Mouse (Mus musculus): ENCODE data around the gene Ttc25.
A peak's percentile ranks its signal among the peaks of the same experiment; 100 is the strongest.

Ttc25 gene

GRCm38 (mm10) chr11:100544832-100545745 is at the start of gene Ttc25:
Gene Ttc25, plus strand, starts transcription at chr11:100545607.
- DNase-seq (ENCODE audit: low spot score in 2 of 2): peak; percentile 66 to 79

GRCm38 (mm10) chr11:100500241-100500640 is 45.2 kb upstream of the Ttc25 start:
- no peak for DNase-seq (ENCODE audit: low spot score in 2 of 2)

GRCm38 (mm10) chr11:100500651-100501050 is 44.8 kb upstream of the Ttc25 start:
- DNase-seq (ENCODE audit: low spot score in 2 of 2): no peak

- DNase-seq (ENCODE audit: low spot score in 2 of 2): no peak
These were observed 44.1 kb upstream of the Ttc25 start for GRCm38 (mm10) chr11:100501321-100501720.

DNA sequence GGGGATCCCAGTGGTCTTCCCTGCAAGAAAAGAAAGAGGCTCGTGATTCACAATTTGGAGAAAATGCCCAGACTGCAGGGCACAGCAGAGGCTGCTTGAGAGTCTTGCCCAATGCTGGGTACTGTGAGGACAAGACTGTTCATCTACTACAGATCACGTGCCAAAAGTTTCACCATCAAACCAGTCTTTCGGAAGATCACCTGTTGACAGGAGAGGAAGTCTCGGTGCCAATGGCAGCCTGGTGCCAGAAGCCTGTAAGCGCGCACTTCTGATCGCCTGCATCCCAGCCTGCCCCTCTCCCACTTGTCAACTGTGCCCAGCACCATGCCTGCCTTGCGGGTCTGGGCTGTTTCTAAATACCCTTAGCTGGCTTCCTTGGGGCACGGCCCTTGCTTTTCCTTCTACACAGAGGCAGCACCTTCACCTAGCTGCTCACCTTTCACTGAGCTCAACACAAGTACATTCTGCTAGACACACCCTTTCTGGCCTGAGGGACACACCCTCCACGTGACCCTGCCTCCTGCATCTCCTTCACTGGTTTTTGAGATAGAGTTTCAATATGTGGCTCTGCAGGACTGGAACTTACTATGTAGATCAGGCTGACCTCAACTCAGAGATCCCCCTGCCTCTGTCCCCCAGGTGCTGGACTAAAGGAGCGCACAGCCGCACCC is 40.3 kb upstream of the Ttc25 start:
- no peak for DNase-seq (ENCODE audit: low spot score in 2 of 2)

DNA sequence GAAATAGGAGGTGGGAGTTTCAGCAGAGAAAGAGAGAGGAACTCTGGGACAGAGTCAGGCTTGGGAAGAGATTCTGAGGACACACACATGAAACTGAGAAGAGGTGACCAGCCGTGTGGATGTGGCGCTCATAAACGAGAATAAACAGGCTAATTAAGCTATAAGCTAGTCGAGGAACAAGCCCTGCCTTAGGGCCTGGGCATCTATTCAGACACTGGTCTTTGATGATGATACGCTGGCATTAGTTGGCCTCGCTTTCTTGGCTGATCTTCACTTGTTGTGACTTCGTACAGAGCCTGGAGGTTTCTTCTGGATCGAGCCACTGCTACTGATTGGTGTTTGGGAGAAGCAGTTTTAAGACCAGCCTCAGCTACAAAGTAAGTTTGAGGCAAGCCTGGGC is 39.4 kb upstream of the Ttc25 start:
- no peak for DNase-seq (ENCODE audit: low spot score in 2 of 2)

DNA sequence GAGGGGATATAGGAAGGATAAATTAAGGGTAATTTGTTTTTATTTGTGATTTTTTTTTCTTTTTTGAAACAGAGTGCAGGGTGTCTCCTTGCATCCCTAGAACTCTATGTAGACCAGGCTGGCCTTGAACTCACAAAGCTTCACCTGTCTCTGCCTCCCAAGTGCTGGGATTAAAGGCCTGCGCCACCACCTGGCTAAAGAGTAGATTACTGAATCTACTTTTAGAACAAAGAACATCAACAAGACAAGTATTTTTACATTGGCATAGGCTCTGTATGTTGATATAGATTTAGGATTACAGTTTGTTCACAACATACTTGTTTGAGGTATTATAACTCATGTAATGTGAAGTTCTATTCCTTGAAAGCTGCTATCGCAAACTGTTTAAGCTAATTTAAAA is 34.9 kb upstream of the Ttc25 start:
- DNase-seq (ENCODE audit: low spot score in 2 of 2): no peak

GRCm38 (mm10) chr11:100512384-100512783 is 33.0 kb upstream of the Ttc25 start:
- peak in 1 of 2 experiments; percentile 15 for DNase-seq (ENCODE audit: low spot score in 2 of 2)

GRCm38 (mm10) chr11:100513716-100514115 is 31.7 kb upstream of the Ttc25 start:
- DNase-seq (ENCODE audit: low spot score in 2 of 2): no peak

DNA sequence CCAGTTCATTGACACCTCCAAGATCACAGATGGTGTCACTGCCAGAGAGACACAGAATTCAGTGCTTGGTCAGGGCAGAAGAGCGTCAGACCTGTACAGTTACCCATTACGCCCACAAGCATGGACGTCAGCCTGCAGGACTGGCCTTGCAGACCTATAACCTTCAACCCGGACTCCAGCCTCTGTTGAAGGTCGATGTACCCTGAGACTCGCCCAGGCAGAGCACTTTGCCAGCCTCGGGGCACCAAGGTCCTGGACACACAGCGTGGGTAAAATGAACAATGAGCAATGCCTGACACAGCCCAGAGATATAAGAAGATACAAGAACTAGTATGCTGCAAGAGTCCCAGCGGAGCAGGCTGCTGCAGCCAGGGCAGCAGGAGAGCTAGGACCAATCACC is 30.3 kb upstream of the Ttc25 start:
- no peak for DNase-seq (ENCODE audit: low spot score in 2 of 2)

DNA sequence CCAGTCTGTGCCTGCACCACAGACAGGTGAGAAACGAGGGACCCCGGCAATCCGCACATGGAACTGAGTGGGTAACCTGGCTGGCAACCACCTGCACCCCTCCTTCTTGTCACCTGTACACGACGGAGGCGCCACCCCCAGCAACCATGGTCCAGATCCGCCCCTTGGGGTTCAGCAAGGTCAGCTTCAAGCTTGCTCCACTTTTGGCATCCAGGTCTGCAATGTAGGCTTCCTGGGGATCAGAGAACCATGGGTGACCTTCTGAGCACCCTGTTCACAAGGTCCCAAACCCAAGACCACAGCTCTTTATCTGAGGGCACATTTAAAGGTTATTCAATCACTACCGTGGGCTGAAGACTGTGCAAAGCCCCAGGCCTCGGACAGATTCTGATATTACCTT is 29.6 kb upstream of the Ttc25 start:
- no peak for DNase-seq (ENCODE audit: low spot score in 2 of 2)

DNA sequence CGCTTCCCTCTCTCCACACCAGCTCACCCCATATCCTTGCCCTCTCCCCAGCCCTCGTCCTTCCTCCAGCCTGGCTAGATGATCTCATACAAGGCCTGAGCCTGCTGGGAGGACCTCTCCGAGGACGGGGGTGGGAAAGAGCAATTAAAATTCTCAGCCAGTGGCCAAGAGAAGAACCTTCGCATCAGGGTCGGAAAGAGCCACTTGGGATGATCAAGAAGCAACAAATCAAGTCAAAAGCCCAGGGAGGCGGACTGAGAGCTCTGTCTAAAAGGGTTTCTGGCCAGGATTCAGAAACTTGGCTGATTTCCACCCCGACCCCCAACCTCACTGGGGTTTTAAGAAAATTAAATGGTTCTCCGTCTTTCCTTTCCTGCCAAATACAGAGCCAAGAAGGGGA is 29.1 kb upstream of the Ttc25 start:
- no peak for DNase-seq (ENCODE audit: low spot score in 2 of 2)

GRCm38 (mm10) chr11:100518188-100518591 is 27.2 kb upstream of the Ttc25 start:
- no peak for DNase-seq (ENCODE audit: low spot score in 2 of 2)

DNA sequence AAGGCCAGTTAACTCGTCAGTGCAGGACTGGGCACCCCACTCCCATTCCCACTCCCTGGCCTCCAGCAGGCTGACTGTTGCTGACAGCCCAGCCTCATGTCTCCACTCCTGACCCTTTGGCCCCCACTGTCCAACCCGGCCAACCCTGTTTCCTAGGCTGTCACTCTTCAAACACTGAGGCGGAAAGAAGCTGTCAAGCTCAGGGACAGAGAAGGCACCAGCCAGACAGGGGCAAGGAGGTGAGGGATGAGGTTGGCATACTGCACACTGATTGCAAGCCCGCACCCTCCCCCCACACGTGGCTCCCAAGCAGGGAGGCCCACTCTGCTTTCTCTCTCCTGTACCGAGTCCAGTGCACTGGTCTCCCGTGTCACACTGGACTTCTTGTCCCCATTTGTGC is 26.2 kb upstream of the Ttc25 start:
- DNase-seq (ENCODE audit: low spot score in 2 of 2): no peak

DNA sequence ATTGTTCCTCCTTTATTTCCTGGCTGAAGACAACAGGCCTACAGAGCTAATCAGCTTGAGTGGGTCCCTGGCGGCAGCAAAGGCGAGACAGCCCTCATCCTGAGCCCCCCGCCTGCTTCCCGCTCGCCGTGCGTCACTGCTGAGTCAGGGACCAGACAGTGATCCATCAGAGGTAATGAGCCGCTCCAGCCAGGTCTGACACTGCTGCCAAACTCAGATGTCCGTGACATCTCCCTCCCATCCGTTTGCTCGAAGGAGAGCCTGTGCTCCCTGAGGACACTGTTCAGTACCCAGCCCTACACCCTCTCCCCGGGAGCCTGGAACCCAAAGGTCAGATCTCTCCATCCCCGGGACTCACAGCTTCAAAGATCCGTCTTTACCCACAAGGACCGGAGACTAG is 24.6 kb upstream of the Ttc25 start:
- DNase-seq (ENCODE audit: low spot score in 2 of 2): no peak

- DNase-seq (ENCODE audit: low spot score in 2 of 2): no peak
These were observed 21.0 kb upstream of the Ttc25 start for GRCm38 (mm10) chr11:100524358-100524757.

GRCm38 (mm10) chr11:100524987-100525630 is 20.3 kb upstream of the Ttc25 start:
- DNase-seq (ENCODE audit: low spot score in 2 of 2): no peak

- no peak for DNase-seq (ENCODE audit: low spot score in 2 of 2)
These were observed 19.2 kb upstream of the Ttc25 start for GRCm38 (mm10) chr11:100526052-100526816.

DNA sequence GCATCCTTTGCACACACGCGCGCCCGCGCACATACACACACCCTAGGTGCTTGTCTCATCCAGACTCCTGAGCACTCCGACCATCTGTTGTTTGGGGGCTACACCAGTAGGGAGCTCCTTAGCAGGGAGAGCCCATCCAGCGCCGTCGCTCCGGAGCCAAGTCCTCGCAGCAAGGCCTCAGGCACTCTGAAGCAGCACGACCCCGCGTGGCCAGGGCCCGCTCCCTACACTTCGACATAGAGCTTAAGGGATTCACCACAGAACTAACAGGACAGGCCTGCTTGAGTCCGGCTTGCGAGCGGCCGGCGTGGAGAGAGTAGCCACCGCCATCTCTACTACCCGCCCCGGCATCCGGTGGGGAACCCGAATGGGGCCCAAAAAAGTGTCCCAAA is 18.3 kb upstream of the Ttc25 start:
- peak; percentile 50 to 52 for DNase-seq (ENCODE audit: low spot score in 2 of 2)

DNA sequence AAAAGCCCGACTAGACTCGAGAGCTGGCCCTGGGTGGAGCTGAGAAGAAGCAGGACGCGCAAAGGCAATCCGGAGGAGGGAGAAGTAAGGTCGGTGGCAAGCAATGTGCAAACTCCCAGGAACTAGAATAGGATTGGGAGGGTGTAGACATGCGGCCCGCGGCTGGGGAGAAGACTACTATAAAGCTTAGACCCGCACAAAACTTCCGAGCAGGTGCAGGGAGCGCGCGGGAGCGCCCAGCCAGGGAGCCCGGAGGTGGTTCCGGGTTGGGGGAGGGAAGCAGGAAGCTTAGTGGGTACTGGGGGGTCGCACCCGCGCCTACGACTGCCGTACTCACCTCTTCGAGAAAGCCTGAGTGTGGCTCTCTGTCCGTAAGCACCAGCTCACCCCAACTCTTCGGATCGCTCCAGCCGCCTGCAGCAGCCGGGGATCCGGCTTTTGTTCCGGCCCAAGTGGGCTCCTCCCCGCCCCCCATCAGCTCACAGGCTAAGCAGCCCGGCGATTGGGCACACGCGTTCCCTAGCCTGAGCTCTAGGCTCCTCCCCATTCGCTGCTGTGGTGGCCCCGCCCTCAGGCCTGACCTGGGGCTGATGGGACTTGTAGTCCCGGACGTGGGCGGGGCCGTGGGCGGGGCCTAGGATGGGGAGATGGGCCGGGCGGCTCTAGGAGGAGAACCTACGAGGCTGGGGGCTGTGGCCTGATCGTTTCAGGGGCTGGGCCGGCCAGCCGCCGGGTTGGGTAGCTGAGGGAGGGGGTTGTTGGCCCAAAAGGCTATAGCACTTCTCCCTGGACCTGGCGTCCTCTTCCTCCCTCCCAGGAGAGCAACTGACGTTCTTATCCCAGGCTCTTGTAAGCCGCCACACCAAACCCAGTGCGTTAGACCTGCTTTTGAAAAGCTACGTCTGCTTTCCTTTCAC is 17.7 kb upstream of the Ttc25 start, which contains the start of gene Acly:
Gene Acly (minus strand): TSS at position 543 of the 917 bp plus-strand sequence.
- DNase-seq (ENCODE audit: low spot score in 2 of 2): peak; percentile 98 to 99
